Mouse (Mus musculus): ENCODE results near the gene Hacd2. TPM values are rescaled to one million over a fixed set of nuclear protein-coding genes. Genes with fewer than 3 reads are reported as not detected.

The Hacd2 gene
- polyA plus RNA-seq, 1 experiment from 2014 or later = 60.8 TPM

- Histone ChIP-seq H3K9ac (replicated peaks; ENCODE audit: low read depth) (no peak overlapping the region), H3K4me3 (ENCODE audit: low read depth, low read length) (no peak overlapping the region), H3K36me3 (ENCODE audit: insufficient read depth, low read length) (no peaks in the 10 kb centered on the region), H3K27me3 (replicated peaks; ENCODE audit: insufficient read depth, low read length) (no peaks in the 10 kb centered on the region), H3K4me2 (replicated peaks; ENCODE audit: low read depth, low read length) (no peak overlapping the region), H3K9me3 (ENCODE audit: low read length) (no peaks in the 10 kb centered on the region), H3K4me1 (ENCODE audit: insufficient read depth, low read depth, low read length) (no peaks in the 10 kb centered on the region), H3K27ac (ENCODE audit: low read length) (0 out of 2 replicates have a peak overlapping the region, but pooled peaks have one; percentile 14)
- DNase-seq (ENCODE audit: low spot score) (peak; percentile 64), ATAC-seq (peak; percentile 52)
- TF ChIP-seq EP300 (IDR thresholded peaks at IDR 0.05) = no peak
- no peak for TF ChIP-seq CTCF (IDR thresholded peaks at IDR 0.05)
- WGBS = 47% methylated on average over 1 of the region's 1 CpGs
Observed at GRCm38 (mm10) chr16:35055194-35055506, 32.9 kb downstream of the Hacd2 start.

GRCm38 (mm10) chr16:35055861-35056260 is 33.6 kb downstream of the Hacd2 start:
- DNase-seq (ENCODE audit: low spot score) (peak; percentile 25), ATAC-seq (no peak)
- no peaks in the 10 kb centered on the region for H3K36me3 ChIP-seq (ENCODE audit: insufficient read depth, low read length)
- H3K27ac ChIP-seq (ENCODE audit: low read length) = no peak overlapping the region
- TF ChIP-seq EP300 (IDR thresholded peaks at IDR 0.05) = no peak
- TF ChIP-seq CTCF (IDR thresholded peaks at IDR 0.05) = no peak
- no peaks in the 10 kb centered on the region for H3K9me3 ChIP-seq (ENCODE audit: low read length)
- WGBS = 63% methylated on average over 1 of the region's 1 CpGs
- H3K4me3 ChIP-seq (ENCODE audit: low read depth, low read length) = no peak overlapping the region
- no peaks in the 10 kb centered on the region for H3K27me3 ChIP-seq (replicated peaks; ENCODE audit: insufficient read depth, low read length)
- no peaks in the 10 kb centered on the region for H3K4me1 ChIP-seq (ENCODE audit: insufficient read depth, low read depth, low read length)
- no peak overlapping the region for H3K4me2 ChIP-seq (replicated peaks; ENCODE audit: low read depth, low read length)
- H3K9ac ChIP-seq (replicated peaks; ENCODE audit: low read depth) = no peak overlapping the region

GRCm38 (mm10) chr16:35056306-35056705 is 34.1 kb downstream of the Hacd2 start:
- H3K9me3 ChIP-seq (ENCODE audit: low read length) = no peaks in the 10 kb centered on the region
- WGBS = 24% methylated on average over 5 of the region's 5 CpGs
- TF ChIP-seq CTCF (IDR thresholded peaks at IDR 0.05) (peak; percentile 69), EP300 (IDR thresholded peaks at IDR 0.05) (no peak)
- H3K27ac ChIP-seq (ENCODE audit: low read length) = no peak overlapping the region
- peak; percentile 73 for DNase-seq (ENCODE audit: low spot score)
- no peaks in the 10 kb centered on the region for H3K36me3 ChIP-seq (ENCODE audit: insufficient read depth, low read length)
- no peak overlapping the region for H3K4me3 ChIP-seq (ENCODE audit: low read depth, low read length)
- H3K4me2 ChIP-seq (replicated peaks; ENCODE audit: low read depth, low read length) = no peak overlapping the region
- ATAC-seq = peak; percentile 32; the same call in 1 of the 2 replicates
- no peaks in the 10 kb centered on the region for H3K4me1 ChIP-seq (ENCODE audit: insufficient read depth, low read depth, low read length)
- no peak overlapping the region for H3K9ac ChIP-seq (replicated peaks; ENCODE audit: low read depth)
- H3K27me3 ChIP-seq (replicated peaks; ENCODE audit: insufficient read depth, low read length) = no peaks in the 10 kb centered on the region

GRCm38 (mm10) chr16:35056786-35057185 is 34.6 kb downstream of the Hacd2 start:
- H3K36me3 ChIP-seq (ENCODE audit: insufficient read depth, low read length) = no peaks in the 10 kb centered on the region
- TF ChIP-seq EP300 (IDR thresholded peaks at IDR 0.05) = no peak
- TF ChIP-seq CTCF (IDR thresholded peaks at IDR 0.05) = no peak
- no peak overlapping the region for H3K9ac ChIP-seq (replicated peaks; ENCODE audit: low read depth)
- H3K4me2 ChIP-seq (replicated peaks; ENCODE audit: low read depth, low read length) = no peak overlapping the region
- no peaks in the 10 kb centered on the region for H3K27me3 ChIP-seq (replicated peaks; ENCODE audit: insufficient read depth, low read length)
- no peak overlapping the region for H3K27ac ChIP-seq (ENCODE audit: low read length)
- no peaks in the 10 kb centered on the region for H3K9me3 ChIP-seq (ENCODE audit: low read length)
- no peak overlapping the region for H3K4me3 ChIP-seq (ENCODE audit: low read depth, low read length)
- ATAC-seq = no peak
- no peaks in the 10 kb centered on the region for H3K4me1 ChIP-seq (ENCODE audit: insufficient read depth, low read depth, low read length)
- WGBS = 65% methylated on average over 3 of the region's 3 CpGs
- DNase-seq (ENCODE audit: low spot score) = no peak

- H3K27ac ChIP-seq (ENCODE audit: low read length) = no peak overlapping the region
- H3K4me2 ChIP-seq (replicated peaks; ENCODE audit: low read depth, low read length) = no peak overlapping the region
- H3K27me3 ChIP-seq (replicated peaks; ENCODE audit: insufficient read depth, low read length) = no peaks in the 10 kb centered on the region
- H3K9ac ChIP-seq (replicated peaks; ENCODE audit: low read depth) = no peak overlapping the region
- no peak for TF ChIP-seq EP300 (IDR thresholded peaks at IDR 0.05)
- peak; percentile 61 for TF ChIP-seq CTCF (IDR thresholded peaks at IDR 0.05)
- WGBS = 59% methylated on average over 2 of the region's 2 CpGs
- H3K9me3 ChIP-seq (ENCODE audit: low read length) = no peaks in the 10 kb centered on the region
- ATAC-seq (no peak), DNase-seq (ENCODE audit: low spot score) (peak; percentile 13)
- H3K4me1 ChIP-seq (ENCODE audit: insufficient read depth, low read depth, low read length) = no peaks in the 10 kb centered on the region
- H3K36me3 ChIP-seq (ENCODE audit: insufficient read depth, low read length) = no peaks in the 10 kb centered on the region
- H3K4me3 ChIP-seq (ENCODE audit: low read depth, low read length) = no peak overlapping the region
Observed at GRCm38 (mm10) chr16:35061017-35061416, 38.8 kb downstream of the Hacd2 start.

GRCm38 (mm10) chr16:35065724-35066123 is 43.5 kb downstream of the Hacd2 start:
- no peaks in the 10 kb centered on the region for H3K4me1 ChIP-seq (ENCODE audit: insufficient read depth, low read depth, low read length)
- TF ChIP-seq EP300 (IDR thresholded peaks at IDR 0.05) = no peak
- TF ChIP-seq CTCF (IDR thresholded peaks at IDR 0.05) = no peak
- no peak overlapping the region for H3K4me2 ChIP-seq (replicated peaks; ENCODE audit: low read depth, low read length)
- no peak for ATAC-seq
- no peak for DNase-seq (ENCODE audit: low spot score)
- 93% methylated on average over 6 of the region's 6 CpGs for WGBS
- no peaks in the 10 kb centered on the region for H3K27me3 ChIP-seq (replicated peaks; ENCODE audit: insufficient read depth, low read length)
- no peak overlapping the region for H3K27ac ChIP-seq (ENCODE audit: low read length)
- H3K4me3 ChIP-seq (ENCODE audit: low read depth, low read length) = no peak overlapping the region
- no peaks in the 10 kb centered on the region for H3K9me3 ChIP-seq (ENCODE audit: low read length)
- no peak overlapping the region for H3K9ac ChIP-seq (replicated peaks; ENCODE audit: low read depth)
- H3K36me3 ChIP-seq (ENCODE audit: insufficient read depth, low read length) = no peaks in the 10 kb centered on the region

- peak; percentile 64 for ATAC-seq
- TF ChIP-seq EP300 (IDR thresholded peaks at IDR 0.05) (no peak), CTCF (IDR thresholded peaks at IDR 0.05) (no peak)
- no peak overlapping the region for H3K4me3 ChIP-seq (ENCODE audit: low read depth, low read length)
- no peaks in the 10 kb centered on the region for H3K9me3 ChIP-seq (ENCODE audit: low read length)
- H3K36me3 ChIP-seq (ENCODE audit: insufficient read depth, low read length) = no peaks in the 10 kb centered on the region
- no peak overlapping the region for H3K4me2 ChIP-seq (replicated peaks; ENCODE audit: low read depth, low read length)
- H3K27ac ChIP-seq (ENCODE audit: low read length) = no peak overlapping the region
- WGBS = 57% methylated on average over 8 of the region's 8 CpGs
- no peak overlapping the region for H3K9ac ChIP-seq (replicated peaks; ENCODE audit: low read depth)
- H3K4me1 ChIP-seq (ENCODE audit: insufficient read depth, low read depth, low read length) = no peaks in the 10 kb centered on the region
- DNase-seq (ENCODE audit: low spot score) = peak; percentile 49
- H3K27me3 ChIP-seq (replicated peaks; ENCODE audit: insufficient read depth, low read length) = no peaks in the 10 kb centered on the region
Observed at GRCm38 (mm10) chr16:35067095-35067494, 44.9 kb downstream of the Hacd2 start.
